Mouse (Mus musculus) right cerebral cortex, adult 18-20 months (tissue): ENCODE results near the gene Cd164.

ENCODE experiments used
- DNase-seq: peaks from one replicate; pipeline ENCODE4 v3.0.0; 2022; ENCODE audit warnings: mixed read lengths

Gene Cd164

GRCm38 (mm10) chr10:41504996-41505395 is 14.2 kb upstream of the Cd164 start:
- DNase-seq, result no peak

DNA sequence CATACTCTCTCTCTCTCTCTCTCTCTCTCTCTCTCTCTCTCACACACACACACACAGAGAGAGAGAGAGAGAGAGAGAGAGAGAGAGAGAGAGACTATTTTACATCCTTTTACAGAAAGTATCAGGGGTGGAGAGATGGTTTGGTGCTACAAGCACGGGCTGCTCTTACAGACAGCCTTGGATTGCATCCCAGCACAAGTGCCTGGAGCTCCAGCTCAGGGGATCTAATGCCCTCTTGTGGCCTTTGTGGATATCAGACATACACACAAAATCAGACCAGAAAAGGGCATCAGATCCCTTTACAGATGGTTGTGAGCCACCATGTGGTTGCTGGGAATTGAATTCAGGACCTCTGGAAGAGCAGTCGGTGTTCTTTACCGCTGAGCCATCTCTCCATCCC is 13.8 kb upstream of the Cd164 start:
- peak; percentile 73 for DNase-seq

DNA sequence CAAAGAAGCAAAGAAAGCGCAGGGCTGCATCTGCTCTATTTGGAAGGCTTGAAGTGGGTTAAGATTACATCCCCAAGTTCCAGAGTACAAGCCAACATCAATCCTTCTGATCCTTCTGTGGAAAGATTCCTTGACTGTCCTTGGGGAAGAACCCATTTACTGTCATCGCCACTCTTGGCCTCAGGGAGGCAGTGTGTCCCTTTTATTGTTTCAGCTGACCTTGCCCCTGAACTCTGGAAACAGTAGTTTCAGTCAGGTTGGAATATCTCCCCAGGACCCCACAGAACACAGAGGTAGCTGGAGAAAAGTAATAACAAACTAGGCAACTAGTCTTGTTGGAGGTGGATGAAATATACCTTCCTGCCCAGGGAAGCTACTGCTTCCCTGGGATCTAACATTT is 10.1 kb upstream of the Cd164 start:
- no peak for DNase-seq

GRCm38 (mm10) chr10:41514301-41514700 is 4.9 kb upstream of the Cd164 start:
- no peak for DNase-seq

- no peak for DNase-seq
Measured at GRCm38 (mm10) chr10:41514921-41515320, 4.3 kb upstream of the Cd164 start.

DNA sequence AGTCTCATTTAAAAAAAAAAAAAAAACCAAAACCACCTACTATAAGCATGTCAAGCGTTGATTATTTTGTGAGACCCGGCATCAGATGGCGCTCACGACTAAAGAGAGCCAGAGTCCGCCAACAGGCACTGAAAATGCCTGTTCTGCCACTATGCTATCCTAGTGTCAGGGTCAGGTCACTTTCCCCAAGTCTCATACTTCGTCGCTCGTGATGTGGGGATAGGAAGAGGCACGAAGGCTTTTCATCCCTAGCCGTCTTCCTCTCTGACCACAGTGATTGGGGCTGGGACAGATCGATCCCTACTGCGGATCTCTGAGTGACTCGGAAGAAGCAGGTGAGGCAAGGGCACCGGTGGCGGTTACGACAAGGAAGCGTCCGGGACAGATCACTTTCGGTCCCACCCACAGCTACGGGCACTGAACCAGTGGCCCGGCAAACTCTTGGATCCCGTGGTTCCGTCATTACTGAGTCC is 670 bp upstream of the Cd164 start:
- DNase-seq, result peak; percentile 47

DNA sequence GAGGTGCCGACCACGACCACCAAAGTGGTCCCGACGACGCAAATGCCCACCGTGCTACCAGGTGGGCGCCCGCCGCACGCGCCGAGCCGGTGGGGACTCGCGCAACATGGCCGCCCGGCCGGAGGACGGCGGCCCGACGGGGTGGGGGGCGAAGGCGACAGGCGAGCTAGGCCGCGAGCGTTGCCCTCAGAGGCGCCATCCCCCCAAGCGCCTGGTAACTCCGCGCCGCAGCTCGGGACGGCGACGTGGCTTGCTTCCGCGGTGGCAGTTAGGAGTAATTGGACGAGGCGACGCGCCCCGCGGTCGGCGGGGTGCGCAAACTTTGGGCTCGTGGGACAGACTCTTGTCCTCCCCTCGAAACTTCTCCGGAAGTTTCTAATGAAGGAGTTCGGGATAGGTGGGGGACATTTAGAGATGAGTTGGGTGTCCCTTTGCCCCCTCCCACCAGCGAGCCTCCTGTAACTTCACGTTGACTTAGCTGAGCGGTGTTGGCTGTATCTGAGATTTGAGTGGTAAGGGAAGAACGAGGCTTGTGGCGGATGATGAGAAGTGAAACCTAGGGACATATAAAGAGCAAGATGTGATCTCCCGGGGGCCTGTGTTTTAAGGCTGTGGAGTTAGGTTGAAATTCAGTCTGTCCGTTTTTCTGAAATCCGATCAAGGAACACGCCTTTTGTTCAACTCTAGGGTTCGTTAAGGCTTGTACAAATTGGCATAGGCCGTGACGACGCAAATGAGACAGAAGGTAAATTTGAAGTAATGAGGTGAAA is 611 bp downstream of the Cd164 start:
- DNase-seq, result peak; percentile 29

GRCm38 (mm10) chr10:41520410-41520673 is 1.1 kb downstream of the Cd164 start:
- no peak for DNase-seq

- DNase-seq, result no peak
Measured at GRCm38 (mm10) chr10:41523386-41523785, 4.2 kb downstream of the Cd164 start.

- DNase-seq, result no peak
Measured at GRCm38 (mm10) chr10:41525696-41526095, 6.5 kb downstream of the Cd164 start.

- DNase-seq, result no peak
Measured at GRCm38 (mm10) chr10:41529972-41530371, 10.8 kb downstream of the Cd164 start.

DNA sequence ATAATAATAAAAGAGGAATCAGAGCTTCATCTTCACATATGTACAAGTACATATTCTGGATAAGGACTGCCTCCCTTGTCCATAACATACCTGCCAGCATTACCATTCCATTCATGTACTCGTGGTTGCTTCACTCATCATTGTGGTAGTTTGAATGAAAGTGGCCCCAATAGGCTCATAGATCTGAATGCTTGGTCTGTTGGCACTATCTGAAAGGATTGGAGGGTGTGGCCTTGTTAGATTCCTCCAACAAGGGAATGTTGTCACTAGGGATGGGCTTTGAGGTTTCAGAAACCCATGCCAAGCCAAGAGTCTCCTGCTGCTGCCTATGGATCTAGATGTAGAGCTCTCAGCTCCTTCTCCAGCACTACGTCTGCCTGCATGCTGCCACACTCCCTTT is 16.8 kb downstream of the Cd164 start:
- DNase-seq, result no peak

- DNase-seq, result no peak
Measured at GRCm38 (mm10) chr10:41536714-41537113, 17.5 kb downstream of the Cd164 start.

GRCm38 (mm10) chr10:41537226-41537982 is 18.2 kb downstream of the Cd164 start:
- DNase-seq, result no peak

DNA sequence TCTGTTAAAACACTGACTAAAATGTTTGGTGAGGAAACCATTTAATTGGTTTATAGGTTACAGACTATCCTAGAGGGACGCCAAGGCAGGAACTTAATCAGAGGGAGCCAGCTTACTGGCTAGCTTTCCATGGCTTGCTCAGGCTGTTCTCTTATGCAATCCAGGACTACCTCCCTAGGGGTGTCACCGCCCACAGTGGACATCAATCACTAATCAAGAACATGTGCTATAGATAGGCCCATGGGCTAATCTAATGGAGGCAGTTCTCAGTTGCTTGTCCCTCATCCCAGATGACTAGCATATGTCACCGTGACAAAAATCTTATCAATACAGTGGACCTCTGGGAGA is 18.7 kb downstream of the Cd164 start:
- no peak for DNase-seq

DNA sequence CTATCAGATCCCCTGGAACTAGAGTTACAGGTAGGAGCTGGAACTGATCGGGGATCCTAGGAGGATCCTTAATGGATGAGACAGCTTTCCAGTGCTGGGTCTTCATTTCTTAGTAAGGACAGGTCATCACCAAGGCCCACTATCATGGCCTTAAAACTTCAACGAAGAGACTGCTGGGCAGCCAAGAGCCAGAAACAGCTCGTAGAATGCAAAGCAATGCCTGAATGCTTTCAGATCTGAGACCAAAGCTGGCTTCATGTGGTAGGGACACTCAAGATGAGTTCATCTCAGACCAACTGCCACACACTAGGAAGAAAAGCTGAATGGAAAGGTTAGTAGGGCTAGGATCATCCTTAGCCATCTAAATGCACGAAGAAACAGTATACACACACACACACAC is 19.8 kb downstream of the Cd164 start:
- DNase-seq, result no peak

DNA sequence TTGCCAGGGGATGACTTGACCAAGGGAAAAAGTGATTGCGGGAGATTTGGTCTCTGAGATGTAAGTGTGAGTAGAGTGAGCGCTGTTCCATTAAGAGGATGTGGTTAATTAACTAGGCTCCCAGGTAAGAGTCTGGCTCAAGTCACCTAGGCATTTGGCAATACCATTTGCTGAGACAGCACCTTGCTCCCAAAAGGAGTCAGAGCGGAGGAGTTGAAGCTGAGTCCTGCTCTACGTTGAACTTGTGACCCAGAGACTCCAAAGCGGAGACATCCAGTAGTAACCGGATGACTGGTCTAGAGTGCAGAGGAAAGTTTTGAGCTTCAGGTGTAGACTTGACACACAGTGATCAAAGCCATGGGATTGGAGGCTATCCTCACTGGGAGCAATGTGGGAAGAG is 22.8 kb downstream of the Cd164 start:
- DNase-seq, result no peak

DNA sequence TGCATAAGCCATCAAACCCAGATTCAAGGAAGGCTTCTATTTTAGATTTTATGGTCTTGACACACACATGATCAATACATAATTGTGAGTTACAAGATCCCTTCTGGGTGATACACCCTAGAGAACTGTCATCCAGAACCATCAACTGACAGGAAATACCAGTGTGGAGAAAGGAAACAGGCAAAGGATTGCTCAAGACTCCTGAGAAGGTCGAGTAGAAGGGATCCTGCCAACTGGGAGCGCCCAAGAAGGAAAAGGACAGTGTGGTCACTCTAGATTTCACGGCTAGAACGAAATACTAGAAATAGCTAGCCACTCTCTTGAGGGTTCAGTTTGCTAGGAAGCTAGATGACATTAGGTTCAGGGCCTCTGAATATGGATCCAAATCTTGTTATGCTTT is 24.2 kb downstream of the Cd164 start:
- DNase-seq, result no peak

GRCm38 (mm10) chr10:41543844-41544243 is 24.6 kb downstream of the Cd164 start:
- DNase-seq, result no peak

DNA sequence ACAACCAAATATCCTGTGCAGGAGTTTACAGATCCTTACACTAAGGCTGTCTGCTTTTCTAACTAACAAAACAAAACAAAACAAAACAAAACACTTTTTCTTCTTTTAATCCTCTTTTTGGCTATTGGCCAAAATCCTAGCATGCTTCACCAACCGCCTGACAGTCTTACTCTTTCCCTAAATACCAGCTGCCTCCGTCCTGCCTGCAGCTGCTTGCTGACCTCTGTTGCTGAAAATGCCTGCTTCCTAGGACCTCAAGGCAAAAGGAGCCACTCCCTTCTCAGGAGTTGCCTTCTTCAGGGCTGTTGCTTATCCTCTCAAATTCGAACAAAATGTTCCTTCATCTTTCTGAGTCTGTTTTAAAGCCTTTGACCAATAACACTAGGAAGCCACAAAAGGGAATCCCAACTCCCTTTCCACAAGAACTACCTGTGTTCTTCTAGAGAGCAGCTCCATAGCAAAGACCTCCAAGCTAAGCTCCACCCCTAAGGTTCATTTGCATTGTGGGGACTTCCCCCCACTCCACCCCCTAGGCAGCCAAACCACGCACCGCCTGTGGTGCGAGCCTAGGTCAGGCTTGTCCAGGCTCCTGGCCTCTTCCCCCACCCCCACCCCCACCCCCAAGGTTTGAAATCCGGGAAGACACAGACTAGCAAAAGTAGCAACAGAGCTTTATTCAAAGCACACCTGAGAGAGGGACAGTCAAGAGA is 25.4 kb downstream of the Cd164 start:
- DNase-seq, result no peak

- DNase-seq, result no peak
Measured at GRCm38 (mm10) chr10:41545224-41545755, 26.1 kb downstream of the Cd164 start.

- DNase-seq, result no peak
Measured at GRCm38 (mm10) chr10:41546396-41547165, 27.4 kb downstream of the Cd164 start.

GRCm38 (mm10) chr10:41550711-41551110 is 31.5 kb downstream of the Cd164 start:
- no peak for DNase-seq
